Mouse (Mus musculus) left cerebral cortex, adult 2 months (tissue): ENCODE measurements around the gene Angptl3. TPM values are rescaled to one million over a fixed set of nuclear protein-coding genes. Genes with fewer than 3 reads are reported as not detected.

Experiments used
- DNase-seq, 2 experiments: peaks; one replicate each; pipeline ENCODE4 v3.0.0; 2021 to 2022; ENCODE audit warnings: low spot score in 2 of 2, mixed read lengths in 1 of 2; ENCODE audit errors: extremely low spot score in 1 of 2
- H3K27ac ChIP-seq: fragments of 200-600 bp; 2 replicates; pipeline ENCODE4 v1.8.1; 2022
- H3K4me3 ChIP-seq: fragments of 200-600 bp; 2 replicates; pipeline ENCODE4 v1.8.1; 2022
- CTCF ChIP-seq: fragments of 200-600 bp; IDR thresholded peaks from 2 replicates; pipeline ENCODE4 v1.8.1; 2022; ENCODE audit warnings: antibody characterized with exemption, mild to moderate bottlenecking, moderate library complexity
- intact Hi-C: fragments of 180-260 bp; cut with DNase I; formaldehyde crosslinking; loops from one replicate; pipeline ENCODE4 v1.15.1; 2025
- total RNA-seq, 2 experiments: library from RNA; stranded (reverse); gene quantifications; 2 replicates each; pipeline ENCODE4 v1.2.3; 2021

The Angptl3 gene
- total RNA-seq, 2 experiments from 2014 or later = 0.42 TPM; not detected in 1

- no peak for DNase-seq
- TF ChIP-seq CTCF = no peak; the same call in 1 of the 2 replicates
- Histone ChIP-seq H3K4me3 (no peak overlapping the region), H3K27ac (no peak overlapping the region)
- intact Hi-C loops = no loop called here
Measured at GRCm38 (mm10) chr4:99068806-99069205, 38.1 kb downstream of the Angptl3 start.

DNA sequence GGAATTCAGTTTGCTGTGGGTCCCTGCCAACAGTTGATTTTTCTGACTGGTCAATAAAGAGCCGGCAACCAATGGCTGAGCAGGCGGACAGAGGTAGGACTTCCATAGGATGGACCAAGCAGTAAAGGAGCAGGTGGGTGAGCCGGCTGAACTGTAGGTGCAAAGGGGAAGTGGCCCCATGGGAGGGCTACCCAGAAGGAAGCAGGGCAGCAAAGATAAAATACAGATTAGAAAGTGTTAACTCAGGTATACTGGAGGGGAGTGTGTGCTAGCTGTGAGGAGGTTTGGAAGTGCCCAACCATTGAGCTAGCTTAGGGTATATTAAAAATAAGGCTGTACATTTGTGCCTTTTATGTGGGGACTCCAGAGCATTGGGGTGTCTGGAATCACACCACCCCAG lies 47.3 kb downstream of the Angptl3 start:
- DNase-seq = no peak
- Histone ChIP-seq H3K27ac (no peak overlapping the region), H3K4me3 (no peak overlapping the region)
- TF ChIP-seq CTCF = no peak
- intact Hi-C loops = no loop called here

- TF ChIP-seq CTCF = no peak
- intact Hi-C loops = no loop called here
Measured at GRCm38 (mm10) chr4:99081169-99081568, 50.4 kb downstream of the Angptl3 start.

DNA sequence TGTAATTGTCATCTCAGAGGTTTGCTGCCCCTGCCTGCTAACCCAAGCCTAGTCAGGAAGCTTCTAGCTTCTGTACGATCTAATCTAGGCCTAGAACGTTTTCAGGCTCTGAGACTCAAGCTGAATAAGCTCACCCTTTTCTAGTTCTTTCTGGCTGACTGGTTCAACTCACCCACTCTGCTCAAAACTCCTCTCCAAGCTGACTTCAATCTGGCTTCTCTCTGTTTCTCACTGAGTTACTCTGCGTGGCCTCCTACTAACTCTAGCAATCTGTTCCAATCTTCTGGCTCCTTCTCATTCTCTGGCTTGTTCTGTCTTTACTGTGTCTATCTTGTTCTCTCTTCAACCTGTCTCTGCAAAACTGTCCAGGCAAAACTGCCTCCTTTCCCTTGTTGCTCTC lies 53.1 kb downstream of the Angptl3 start:
- no peak overlapping the region for H3K4me3 ChIP-seq
- no peak for DNase-seq
- H3K27ac ChIP-seq = peak overlapping the region; percentile 29; the same call in 1 of the 2 replicates
- TF ChIP-seq CTCF = no peak
- intact Hi-C loops = no loop called here

More at GRCm38 (mm10) chr4:99081169-99081568, 50.4 kb downstream of the Angptl3 start:
- no peak overlapping the region for H3K4me3 ChIP-seq
- DNase-seq = no peak
- H3K27ac ChIP-seq = no peak overlapping the region

GRCm38 (mm10) chr4:99087760-99088485 lies 57.2 kb downstream of the Angptl3 start:
- intact Hi-C loops = no loop called here
- TF ChIP-seq CTCF = no peak
- no peak overlapping the region for H3K27ac ChIP-seq
- no peak for DNase-seq
- no peak overlapping the region for H3K4me3 ChIP-seq

GRCm38 (mm10) chr4:99091151-99091701 lies 60.5 kb downstream of the Angptl3 start:
- no peak for DNase-seq
- no peak for TF ChIP-seq CTCF
- intact Hi-C loops = no loop called here
- H3K4me3 ChIP-seq = no peak overlapping the region
- no peak overlapping the region for H3K27ac ChIP-seq

DNA sequence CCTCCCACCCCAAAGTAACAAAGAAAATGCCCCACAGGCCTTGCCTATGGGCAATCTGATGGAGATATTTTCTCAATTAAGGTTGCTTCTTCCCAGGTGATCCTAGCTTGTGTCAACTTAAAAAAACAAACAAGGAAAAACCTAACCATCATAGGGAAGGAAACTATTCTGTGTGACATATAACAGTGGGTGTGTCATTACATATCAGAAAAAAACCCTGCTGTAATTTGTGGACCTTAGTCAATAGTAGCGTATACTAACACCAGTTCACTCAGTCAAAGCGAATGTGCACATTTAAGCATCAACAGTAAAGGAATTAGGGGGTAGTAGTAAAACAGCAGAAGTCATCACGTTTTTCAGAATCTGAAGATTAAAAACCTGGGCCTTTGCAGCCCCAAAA lies 61.0 kb downstream of the Angptl3 start:
- TF ChIP-seq CTCF = no peak
- intact Hi-C loops = no loop called here
- Histone ChIP-seq H3K4me3 (no peak overlapping the region), H3K27ac (no peak overlapping the region)
- DNase-seq = no peak

Other genes with a start within 250 kb of the Angptl3 start
- 1 to 10 TPM; 2.5 to 3.0 TPM for gene Kank4, start 213.4 kb upstream of the Angptl3 start, total RNA-seq
- gene I0C0044D17Rik, start 207.1 kb upstream of the Angptl3 start, total RNA-seq = not detected
- gene Usp1, start 107.1 kb upstream of the Angptl3 start, total RNA-seq = 10 to 100 TPM; 21.3 to 21.5 TPM
- 10 to 100 TPM; 44.9 to 46.1 TPM for gene Dock7, start 90.0 kb downstream of the Angptl3 start, total RNA-seq
- 10 to 100 TPM; 44.8 to 46.8 TPM for gene Atg4c, start 163.0 kb downstream of the Angptl3 start, total RNA-seq